Mouse (Mus musculus) hindbrain, embryonic 11.5 days (tissue): Measurements from ENCODE around the gene Mical2. TPM values are rescaled to one million over a fixed set of nuclear protein-coding genes. Genes with fewer than 3 reads are reported as not detected.

Experiments
- ATAC-seq: fragments of 200-750 bp; cut with Nextera tagmentation; 2 replicates; pipeline ENCODE4 v1.8.0; 2017; ENCODE audit warnings: mild to moderate bottlenecking, moderate TSS enrichment, moderate library complexity; ENCODE audit not compliant: low FRiP score
- DNase-seq: peaks from one replicate; pipeline ENCODE4 v3.0.0-alpha.2; 2015; ENCODE audit warnings: low spot score
- H3K27ac ChIP-seq: fragments of 300-500 bp; sonication (generic); 2 replicates; pipeline ENCODE4 v1.5.1; 2014; ENCODE audit warnings: mild to moderate bottlenecking, low read depth, low read length
- H3K27me3 ChIP-seq: fragments of 300-500 bp; sonication (generic); 2 replicates; pipeline ENCODE4 v1.6.1; 2014; ENCODE audit warnings: mild to moderate bottlenecking, low read length, moderate library complexity, mixed read lengths; ENCODE audit not compliant: control insufficient read depth, insufficient read depth
- H3K36me3 ChIP-seq: fragments of 300-500 bp; sonication (generic); 2 replicates; pipeline ENCODE4 v1.6.1; 2014; ENCODE audit warnings: mild to moderate bottlenecking, low read length, moderate library complexity, mixed read lengths; ENCODE audit not compliant: control insufficient read depth, insufficient read depth
- H3K4me1 ChIP-seq: fragments of 300-500 bp; sonication (generic); replicated peaks from 2 replicates; pipeline ENCODE4 v1.6.1; 2014; ENCODE audit warnings: low read length, mixed read lengths; ENCODE audit not compliant: control insufficient read depth, insufficient read depth
- H3K4me2 ChIP-seq: fragments of 300-500 bp; sonication (generic); replicated peaks from 2 replicates; pipeline ENCODE4 v1.6.1; 2014; ENCODE audit warnings: mild to moderate bottlenecking, low read depth, low read length
- H3K4me3 ChIP-seq: fragments of 300-500 bp; sonication (generic); 2 replicates; pipeline ENCODE4 v1.5.1; 2014; ENCODE audit warnings: low read depth, low read length
- H3K9ac ChIP-seq: fragments of 300-500 bp; sonication (generic); 2 replicates; pipeline ENCODE4 v1.6.1; 2014; ENCODE audit warnings: low read depth, low read length
- H3K9me3 ChIP-seq: fragments of 300-500 bp; sonication (generic); 2 replicates; pipeline ENCODE4 v1.6.1; 2016; ENCODE audit warnings: low read length; ENCODE audit not compliant: control insufficient read depth
- WGBS: fragments of 180-500 bp; shearing (Covaris S2); extraction: QIAGEN DNeasy Blood & Tissue Kit; methylation state at CpG from one replicate; pipeline ENCODE4 v1.1.7; 2014; 5-methylcytosine and 5-hydroxymethylcytosine counted together
- polyA plus RNA-seq: library from polyadenylated mRNA; unstranded; fragments of >200 nt; fragmentation: Nextera tagmentation; extraction: Ambion mirVana; gene quantifications from 2 replicates; pipeline ENCODE4 v1.2.1, GENCODE M21; 2014

Gene Mical2
- polyA plus RNA-seq, 1 experiment from 2014 or later = 1.7 TPM

GRCm38 (mm10) chr7:112351541-112351940 is 125.9 kb downstream of the Mical2 start:
- H3K27ac ChIP-seq = no peak overlapping the region

GRCm38 (mm10) chr7:112352005-112352404 is 126.3 kb downstream of the Mical2 start:
- DNase-seq = no peak
- 73% methylated on average over 4 of the region's 4 CpGs for WGBS
- Histone ChIP-seq H3K4me1 (peaks cover 10% of the 10 kb centered on the region; the same call in 1 of the 2 replicates), H3K4me2 (no peak overlapping the region), H3K27me3 (no peaks in the 10 kb centered on the region), H3K36me3 (no peaks in the 10 kb centered on the region), H3K9me3 (no peaks in the 10 kb centered on the region), H3K27ac (no peak overlapping the region), H3K9ac (no peak overlapping the region), H3K4me3 (no peak overlapping the region)
- no peak for ATAC-seq

More at GRCm38 (mm10) chr7:112351541-112351940, 125.9 kb downstream of the Mical2 start:
- Histone ChIP-seq H3K27me3 (no peaks in the 10 kb centered on the region), H3K9me3 (no peaks in the 10 kb centered on the region), H3K9ac (no peak overlapping the region), H3K4me2 (no peak overlapping the region), H3K4me1 (peaks cover 10% of the 10 kb centered on the region; the same call in 1 of the 2 replicates), H3K36me3 (no peaks in the 10 kb centered on the region), H3K4me3 (no peak overlapping the region)
- no peak for ATAC-seq
- 65% methylated on average over 3 of the region's 3 CpGs for WGBS
- DNase-seq = peak; percentile 43

GRCm38 (mm10) chr7:112353011-112353410 is 127.4 kb downstream of the Mical2 start:
- peaks cover 10% of the 10 kb centered on the region; the same call in 1 of the 2 replicates for H3K4me1 ChIP-seq
- no peaks in the 10 kb centered on the region for H3K36me3 ChIP-seq
- DNase-seq (no peak), ATAC-seq (no peak)
- no peak overlapping the region for H3K9ac ChIP-seq
- no peaks in the 10 kb centered on the region for H3K27me3 ChIP-seq
- H3K9me3 ChIP-seq = no peaks in the 10 kb centered on the region
- no peak overlapping the region for H3K27ac ChIP-seq
- 74% methylated on average over 4 of the region's 4 CpGs for WGBS
- H3K4me3 ChIP-seq = no peak overlapping the region
- H3K4me2 ChIP-seq = no peak overlapping the region

- peak; percentile 33; the same call in 1 of the 2 replicates for ATAC-seq
- no peaks in the 10 kb centered on the region for H3K27me3 ChIP-seq
- no peak overlapping the region for H3K4me3 ChIP-seq
- H3K9ac ChIP-seq = no peak overlapping the region
- H3K27ac ChIP-seq = peak overlapping the region; percentile 43
- 59% methylated on average over 11 of the region's 11 CpGs for WGBS
- DNase-seq = peak; percentile 26
- H3K36me3 ChIP-seq = no peaks in the 10 kb centered on the region
- no peak overlapping the region for H3K4me2 ChIP-seq
- H3K4me1 ChIP-seq = peaks cover 10% of the 10 kb centered on the region; the same call in 1 of the 2 replicates
- H3K9me3 ChIP-seq = no peaks in the 10 kb centered on the region
Observed at GRCm38 (mm10) chr7:112353939-112354338, 128.3 kb downstream of the Mical2 start.

- Histone ChIP-seq H3K36me3 (no peaks in the 10 kb centered on the region), H3K4me3 (no peak overlapping the region), H3K9ac (no peak overlapping the region), H3K4me2 (no peak overlapping the region), H3K4me1 (peaks cover 10% of the 10 kb centered on the region; the same call in 1 of the 2 replicates), H3K9me3 (no peaks in the 10 kb centered on the region), H3K27me3 (no peaks in the 10 kb centered on the region), H3K27ac (peak overlapping the region; percentile 11; the same call in 1 of the 2 replicates)
- DNase-seq (peak; percentile 61), ATAC-seq (peak; percentile 78)
- 16% methylated on average over 7 of the region's 7 CpGs for WGBS
Observed at GRCm38 (mm10) chr7:112354503-112354951, 128.9 kb downstream of the Mical2 start.

- no peaks in the 10 kb centered on the region for H3K9me3 ChIP-seq
- whole genome bisulfite sequencing = 85% methylated on average over 3 of the region's 3 CpGs
- no peak overlapping the region for H3K4me3 ChIP-seq
- ATAC-seq = no peak
- H3K4me2 ChIP-seq = no peak overlapping the region
- H3K9ac ChIP-seq = no peak overlapping the region
- peaks cover 1% of the 10 kb centered on the region; the same call in 1 of the 2 replicates for H3K4me1 ChIP-seq
- H3K36me3 ChIP-seq = no peaks in the 10 kb centered on the region
- H3K27me3 ChIP-seq = no peaks in the 10 kb centered on the region
- H3K27ac ChIP-seq = no peak overlapping the region
- DNase-seq = no peak
Observed at GRCm38 (mm10) chr7:112359594-112359993, 133.9 kb downstream of the Mical2 start.

GRCm38 (mm10) chr7:112362574-112363200 is 137.0 kb downstream of the Mical2 start:
- H3K4me1 ChIP-seq = no peaks in the 10 kb centered on the region
- H3K36me3 ChIP-seq = no peaks in the 10 kb centered on the region
- H3K9me3 ChIP-seq = no peaks in the 10 kb centered on the region
- no peak overlapping the region for H3K27ac ChIP-seq
- 81% methylated on average over 7 of the region's 7 CpGs for WGBS
- H3K4me2 ChIP-seq = no peak overlapping the region
- ATAC-seq (no peak), DNase-seq (no peak)
- no peak overlapping the region for H3K9ac ChIP-seq
- H3K27me3 ChIP-seq = no peaks in the 10 kb centered on the region
- no peak overlapping the region for H3K4me3 ChIP-seq

DNA sequence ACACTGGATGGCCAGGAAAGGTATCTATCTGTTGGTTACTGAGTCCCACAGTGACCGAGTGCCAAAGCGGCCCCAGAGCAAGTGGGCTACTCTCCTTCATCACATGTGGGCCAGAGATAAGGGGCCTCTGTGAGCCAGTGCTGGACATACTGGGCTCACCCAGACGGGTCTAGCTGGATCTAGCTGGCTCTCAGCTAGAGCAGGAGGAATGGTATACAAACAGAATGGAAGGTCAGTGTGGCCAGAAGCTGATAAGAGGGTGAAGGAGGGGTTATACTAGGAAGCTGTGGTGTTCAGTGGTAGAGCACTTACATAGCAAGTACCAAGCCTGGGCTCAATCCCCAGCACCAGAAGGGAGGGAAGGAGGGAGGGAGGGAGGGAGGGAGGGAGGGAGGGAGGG is 140.2 kb downstream of the Mical2 start:
- WGBS = 78% methylated on average over 3 of the region's 3 CpGs
- no peak overlapping the region for H3K4me2 ChIP-seq
- H3K9ac ChIP-seq = no peak overlapping the region
- H3K9me3 ChIP-seq = no peaks in the 10 kb centered on the region
- no peaks in the 10 kb centered on the region for H3K27me3 ChIP-seq
- no peak for DNase-seq
- no peaks in the 10 kb centered on the region for H3K36me3 ChIP-seq
- H3K4me1 ChIP-seq = no peaks in the 10 kb centered on the region
- H3K27ac ChIP-seq = no peak overlapping the region
- ATAC-seq = no peak
- H3K4me3 ChIP-seq = no peak overlapping the region

DNA sequence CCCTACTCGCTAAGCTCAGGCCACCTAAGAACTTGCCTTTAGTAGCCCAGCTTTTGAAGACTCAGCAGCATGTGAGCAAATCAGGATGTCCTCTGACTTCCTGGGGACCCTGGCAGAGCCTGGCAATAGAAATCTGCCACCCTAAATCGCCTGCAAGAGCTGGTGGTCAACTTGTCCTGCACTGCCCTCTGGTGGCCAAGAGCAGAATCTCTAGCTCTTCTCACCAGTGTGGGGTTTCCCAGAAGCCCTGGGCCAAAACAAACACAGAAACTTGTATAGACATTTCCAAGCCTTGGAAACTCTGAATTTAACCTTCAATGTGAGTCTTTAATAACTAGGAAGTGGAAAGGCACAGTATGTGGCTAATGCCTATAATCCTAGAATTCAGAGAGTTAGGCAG is 143.4 kb downstream of the Mical2 start:
- no peak for ATAC-seq
- WGBS = 33% methylated on average over 2 of the region's 2 CpGs

More for the DNA sequence above, 143.4 kb downstream of the Mical2 start:
- Histone ChIP-seq H3K9ac (no peak overlapping the region), H3K4me3 (no peak overlapping the region), H3K36me3 (no peaks in the 10 kb centered on the region), H3K4me1 (no peaks in the 10 kb centered on the region), H3K27me3 (no peaks in the 10 kb centered on the region), H3K9me3 (no peaks in the 10 kb centered on the region), H3K4me2 (no peak overlapping the region), H3K27ac (no peak overlapping the region)
- DNase-seq = peak; percentile 92
